Mouse (Mus musculus): ENCODE results near the gene Bcar3. TPM values are rescaled to one million over a fixed set of nuclear protein-coding genes. Genes with fewer than 3 reads are reported as not detected.

Gene Bcar3
- polyA plus RNA-seq, 1 experiment from 2014 or later: 7.5 TPM

DNA sequence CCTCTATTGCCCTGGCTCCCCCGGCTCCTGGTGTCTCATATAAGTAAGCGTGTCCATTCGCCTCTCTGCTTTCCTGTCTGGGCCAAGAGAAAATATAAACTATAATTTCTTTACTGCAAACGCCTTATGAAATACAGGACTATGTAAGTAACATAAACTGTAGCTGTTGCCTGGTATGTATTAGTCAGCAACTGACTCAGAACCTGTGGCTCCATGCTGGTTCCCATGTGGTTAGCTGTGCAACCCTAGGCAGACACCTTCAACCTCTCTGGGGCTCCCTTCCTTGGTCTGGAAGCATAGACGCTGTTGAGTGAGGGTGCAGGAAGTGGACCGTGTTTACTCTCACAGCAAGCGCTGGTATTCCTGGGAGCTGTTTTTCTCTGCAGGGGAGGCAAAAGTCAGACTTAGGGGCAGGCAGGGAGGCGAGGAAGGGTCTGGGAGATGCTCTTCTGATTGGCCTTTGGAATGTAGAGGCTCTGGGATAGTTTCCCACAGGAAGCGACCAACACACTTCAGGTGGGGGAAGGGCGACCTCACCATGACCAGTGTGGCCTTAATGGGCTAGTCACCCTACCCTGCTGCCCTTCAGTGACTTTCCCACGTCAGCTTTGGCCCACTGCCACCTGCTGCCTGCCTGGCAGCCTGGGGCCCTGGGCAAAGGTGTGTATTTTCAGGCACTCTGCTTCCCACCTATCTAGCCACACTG is 215.8 kb downstream of the Bcar3 start:
- Histone ChIP-seq H3K36me3 (replicated peaks) (no peaks in the 10 kb centered on the region), H3K9ac (no peak overlapping the region), H3K27me3 (replicated peaks) (no peaks in the 10 kb centered on the region), H3K27ac (no peak overlapping the region), H3K4me2 (no peak overlapping the region), H3K4me1 (peaks cover 7% of the 10 kb centered on the region), H3K4me3 (no peak overlapping the region), H3K9me3 (no peaks in the 10 kb centered on the region)
- WGBS: 81% methylated on average over 11 of the region's 11 CpGs
- ATAC-seq (replicated peaks): no peak

DNA sequence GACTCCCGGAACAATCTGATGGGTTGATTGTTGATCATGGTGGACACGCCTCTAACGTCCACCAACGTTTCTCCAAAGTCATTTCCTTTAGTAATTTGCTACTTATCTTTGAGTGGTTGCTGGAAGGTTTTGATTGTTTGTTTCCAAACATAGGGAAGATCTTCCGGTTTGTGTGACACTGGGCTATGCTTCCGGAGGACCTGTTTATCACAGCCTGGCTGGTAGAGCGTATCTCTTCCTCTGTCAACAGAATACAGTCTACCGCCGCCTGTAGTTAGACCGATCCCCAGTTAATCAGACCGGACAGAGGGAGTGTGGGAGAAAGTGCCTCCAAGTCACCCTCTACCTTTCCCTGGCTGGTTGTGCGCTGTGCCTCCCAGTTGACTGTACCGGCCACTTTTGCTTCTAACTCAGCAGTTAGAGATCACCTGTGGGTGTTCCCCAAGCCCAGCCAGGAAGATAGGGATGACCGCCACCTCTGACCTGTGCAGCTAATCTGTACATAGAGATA is 216.4 kb downstream of the Bcar3 start:
- Histone ChIP-seq H3K27me3 (replicated peaks) (no peaks in the 10 kb centered on the region), H3K4me3 (no peak overlapping the region)

DNA sequence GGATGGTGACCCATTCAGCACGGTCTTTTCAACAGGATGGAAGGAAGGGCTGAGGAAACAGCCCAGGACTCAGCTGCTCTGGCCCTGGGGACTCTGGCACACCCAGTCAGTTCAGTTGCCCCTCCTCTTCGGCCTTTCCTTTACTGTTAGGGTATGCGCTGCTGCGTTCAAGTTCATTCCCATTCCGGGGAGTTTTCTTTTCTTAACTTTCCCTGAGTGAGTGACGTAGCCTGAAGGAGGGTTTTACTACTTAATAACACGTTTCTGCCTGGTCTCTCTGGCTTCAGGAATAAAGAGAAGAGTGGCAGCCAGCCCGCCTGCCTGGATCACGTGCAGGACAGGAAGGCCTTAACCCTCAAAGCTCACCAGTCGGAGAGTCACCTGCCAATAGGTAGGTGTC is 217.0 kb downstream of the Bcar3 start:
- Histone ChIP-seq H3K27ac (no peak overlapping the region), H3K9me3 (no peaks in the 10 kb centered on the region), H3K4me2 (no peak overlapping the region), H3K9ac (no peak overlapping the region), H3K36me3 (replicated peaks) (no peaks in the 10 kb centered on the region), H3K4me3 (no peak overlapping the region), H3K4me1 (peaks cover 7% of the 10 kb centered on the region), H3K27me3 (replicated peaks) (no peaks in the 10 kb centered on the region)
- WGBS: 79% methylated on average over 10 of the region's 10 CpGs
- ATAC-seq (replicated peaks): no peak

More for the DNA sequence above, 216.4 kb downstream of the Bcar3 start:
- H3K27ac ChIP-seq: no peak overlapping the region
- H3K4me2 ChIP-seq: no peak overlapping the region
- H3K9me3 ChIP-seq: no peaks in the 10 kb centered on the region
- H3K9ac ChIP-seq: no peak overlapping the region
- ATAC-seq (replicated peaks): no peak
- 92% methylated on average over 14 of the region's 14 CpGs for WGBS
- H3K4me1 ChIP-seq: peaks cover 7% of the 10 kb centered on the region
- no peaks in the 10 kb centered on the region for H3K36me3 ChIP-seq (replicated peaks)

DNA sequence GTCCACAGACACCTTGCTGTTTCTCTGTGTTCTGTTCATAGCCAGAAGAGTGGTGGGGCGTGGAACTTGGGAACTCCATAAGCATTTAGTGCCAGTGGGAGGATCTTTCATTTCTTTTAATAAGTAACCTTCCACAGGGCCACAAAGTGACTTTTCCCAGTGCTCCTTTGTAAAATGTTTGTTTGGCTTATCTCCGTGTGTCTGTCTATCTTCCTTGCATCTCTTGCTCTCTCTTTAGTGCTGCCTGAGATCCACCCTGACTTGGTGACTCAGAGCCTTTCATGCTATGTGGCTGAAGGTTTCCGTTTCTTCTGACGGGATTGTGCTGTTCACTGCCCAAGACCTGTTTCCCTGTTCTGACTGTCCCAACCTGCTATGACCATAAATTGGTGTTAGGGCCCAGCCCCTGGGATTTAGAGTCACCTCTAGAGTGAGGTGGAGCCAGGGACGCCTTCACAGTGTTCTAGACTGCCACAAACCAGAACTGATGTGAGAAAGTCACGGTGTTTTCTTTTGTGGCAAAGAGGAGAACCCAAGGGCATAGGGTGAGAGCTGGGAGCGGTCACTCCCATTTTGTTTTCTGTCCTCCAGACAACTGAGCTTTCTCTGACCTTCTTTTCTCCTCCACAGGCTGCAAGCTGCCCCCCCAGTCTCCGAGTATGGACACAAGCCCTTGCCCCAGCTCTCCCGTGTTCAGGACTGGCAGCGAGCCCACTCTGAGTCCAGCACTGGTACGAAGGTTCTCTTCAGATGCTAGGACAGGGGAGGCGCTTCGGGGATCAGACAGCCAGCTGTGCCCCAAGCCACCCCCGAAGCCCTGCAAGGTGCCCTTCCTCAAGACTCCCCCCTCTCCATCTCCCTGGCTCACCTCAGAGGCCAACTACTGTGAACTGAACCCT is 218.0 kb downstream of the Bcar3 start:
- Histone ChIP-seq H3K4me2 (no peak overlapping the region), H3K36me3 (replicated peaks) (no peaks in the 10 kb centered on the region), H3K9me3 (no peaks in the 10 kb centered on the region), H3K27me3 (replicated peaks) (no peaks in the 10 kb centered on the region), H3K27ac (no peak overlapping the region), H3K9ac (no peak overlapping the region), H3K4me1 (no peaks in the 10 kb centered on the region), H3K4me3 (no peak overlapping the region)
- ATAC-seq (replicated peaks): no peak
- WGBS: 89% methylated on average over 14 of the region's 14 CpGs

DNA sequence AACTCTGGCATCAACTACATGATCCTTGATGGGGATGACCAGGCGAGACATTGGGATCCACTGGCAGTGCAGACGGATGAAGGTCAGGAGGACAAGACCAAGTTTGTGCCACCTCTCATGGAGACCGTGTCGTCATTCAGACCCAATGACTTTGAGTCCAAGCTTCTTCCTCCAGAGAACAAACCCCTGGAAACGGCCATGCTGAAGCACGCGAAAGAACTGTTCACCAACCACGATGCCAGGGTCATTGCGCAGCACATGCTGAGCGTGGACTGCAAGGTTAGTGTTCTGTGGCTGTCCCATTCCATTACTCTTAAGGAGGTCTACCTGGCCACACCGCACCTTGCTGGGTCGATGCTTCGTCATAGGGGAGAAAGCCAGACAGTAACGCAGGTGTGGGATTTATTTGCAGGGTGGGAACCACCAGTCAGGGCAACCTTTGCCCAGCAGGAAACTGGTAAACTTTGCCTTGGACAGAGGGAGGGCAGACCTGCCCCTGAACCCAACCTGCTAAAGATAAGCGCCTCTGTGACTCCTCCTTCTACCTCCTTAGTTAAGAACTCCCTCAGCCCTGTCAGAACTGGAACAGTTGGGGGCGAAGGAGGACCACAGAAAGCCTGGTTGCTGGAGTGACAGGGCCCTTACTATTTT is 218.9 kb downstream of the Bcar3 start:
- no peak overlapping the region for H3K4me3 ChIP-seq
- no peaks in the 10 kb centered on the region for H3K36me3 ChIP-seq (replicated peaks)
- ATAC-seq (replicated peaks): no peak
- H3K4me2 ChIP-seq: no peak overlapping the region
- H3K27ac ChIP-seq: no peak overlapping the region
- no peaks in the 10 kb centered on the region for H3K9me3 ChIP-seq
- H3K27me3 ChIP-seq (replicated peaks): no peaks in the 10 kb centered on the region
- H3K4me1 ChIP-seq: peaks cover 4% of the 10 kb centered on the region
- 96% methylated on average over 16 of the region's 16 CpGs for WGBS
- no peak overlapping the region for H3K9ac ChIP-seq

DNA sequence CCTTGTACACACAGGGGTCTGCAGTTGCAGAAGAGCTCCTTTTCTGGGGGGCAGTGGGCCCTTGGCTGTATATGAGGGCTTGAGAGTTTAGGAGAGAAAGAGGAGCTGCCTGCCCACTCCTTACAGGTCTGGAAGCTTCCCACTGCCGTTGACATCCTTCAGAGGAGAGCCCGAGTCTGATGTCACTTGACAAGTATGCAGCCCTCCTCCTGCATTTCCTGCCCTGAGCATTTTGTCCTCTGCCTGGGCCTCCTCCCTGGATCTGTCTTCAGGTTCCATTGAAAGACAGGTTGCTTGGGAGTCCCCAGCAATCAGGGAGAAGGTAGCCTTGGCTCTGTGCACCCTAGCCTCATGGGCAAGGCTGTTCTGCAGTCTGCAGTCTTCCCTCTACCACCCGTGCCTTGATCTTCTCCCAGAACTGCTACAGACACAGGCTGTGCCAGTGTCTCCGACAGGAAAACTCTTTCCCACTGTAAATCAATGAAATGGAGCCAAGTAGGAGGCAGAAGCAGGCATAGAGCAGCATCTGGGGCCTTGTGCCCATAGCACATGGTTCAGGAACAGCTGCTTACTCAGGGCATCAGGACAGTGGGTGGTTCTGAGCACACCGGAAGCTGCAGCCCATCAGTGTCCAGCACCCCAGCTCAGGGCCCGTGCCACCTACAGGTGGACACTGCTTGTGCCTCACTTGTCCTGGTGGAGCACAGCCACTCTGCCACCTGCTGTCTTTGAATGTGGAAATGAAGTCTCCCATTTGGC is 221.8 kb downstream of the Bcar3 start:
- ATAC-seq (replicated peaks): no peak
- no peak overlapping the region for H3K9ac ChIP-seq
- 85% methylated on average over 6 of the region's 6 CpGs for WGBS

DNA sequence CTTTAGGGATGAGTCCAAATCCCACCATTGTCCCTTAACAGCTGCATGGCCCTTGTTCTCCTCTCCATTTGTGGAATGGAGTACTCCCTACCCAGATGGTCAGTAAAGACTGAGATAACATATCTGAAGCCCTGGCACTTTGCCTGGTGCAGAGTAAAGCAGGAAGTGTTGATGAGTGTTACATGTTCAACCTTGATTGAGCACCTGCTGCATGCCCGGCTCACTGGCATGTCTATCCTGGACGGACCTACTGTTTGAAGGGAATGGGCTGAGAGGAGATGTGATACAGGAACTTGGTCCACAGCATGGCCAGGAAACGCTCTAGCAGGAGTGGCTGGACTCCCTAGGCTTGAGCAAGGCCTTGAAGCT is 222.4 kb downstream of the Bcar3 start:
- WGBS: 98% methylated on average over 3 of the region's 3 CpGs
- no peak overlapping the region for H3K9ac ChIP-seq
- H3K27ac ChIP-seq: no peak overlapping the region
- H3K27me3 ChIP-seq (replicated peaks): no peaks in the 10 kb centered on the region
- no peaks in the 10 kb centered on the region for H3K9me3 ChIP-seq
- H3K4me1 ChIP-seq: peaks cover 24% of the 10 kb centered on the region
- no peak overlapping the region for H3K4me3 ChIP-seq
- no peaks in the 10 kb centered on the region for H3K36me3 ChIP-seq (replicated peaks)
- ATAC-seq (replicated peaks): no peak
- no peak overlapping the region for H3K4me2 ChIP-seq

More for the DNA sequence above, 221.8 kb downstream of the Bcar3 start:
- H3K36me3 ChIP-seq (replicated peaks): no peaks in the 10 kb centered on the region
- H3K9me3 ChIP-seq: no peaks in the 10 kb centered on the region
- H3K4me3 ChIP-seq: no peak overlapping the region
- peaks cover 24% of the 10 kb centered on the region for H3K4me1 ChIP-seq
- H3K4me2 ChIP-seq: no peak overlapping the region
- no peak overlapping the region for H3K27ac ChIP-seq
- H3K27me3 ChIP-seq (replicated peaks): no peaks in the 10 kb centered on the region

DNA sequence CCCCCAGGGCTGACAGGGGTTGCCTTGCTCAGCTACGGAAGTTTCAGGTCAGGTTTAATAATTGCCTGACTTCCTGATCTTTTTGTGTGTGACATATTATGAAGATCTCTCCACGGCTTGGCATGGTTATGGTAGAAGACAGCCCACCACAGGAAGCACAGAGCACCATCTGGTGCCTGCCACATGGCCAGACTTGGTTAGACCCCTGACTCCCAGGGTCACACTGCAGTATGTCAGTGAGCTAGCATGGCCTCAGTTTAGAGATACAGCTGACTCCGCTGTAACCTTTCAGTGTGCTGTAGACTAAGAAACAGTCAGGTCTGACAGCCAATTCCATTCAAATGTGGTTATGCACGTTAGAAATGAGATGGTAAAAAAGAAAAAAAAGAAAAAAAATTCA is 223.8 kb downstream of the Bcar3 start:
- H3K9me3 ChIP-seq: no peaks in the 10 kb centered on the region
- H3K4me1 ChIP-seq: peaks cover 24% of the 10 kb centered on the region
- peak overlapping the region; percentile 65; the same call in 1 of the 2 replicates for H3K27ac ChIP-seq
- ATAC-seq (replicated peaks): no peak
- H3K9ac ChIP-seq: no peak overlapping the region
- H3K4me3 ChIP-seq: no peak overlapping the region
- WGBS: 67% methylated on average over 4 of the region's 4 CpGs
- no peak overlapping the region for H3K4me2 ChIP-seq
- no peaks in the 10 kb centered on the region for H3K27me3 ChIP-seq (replicated peaks)
- H3K36me3 ChIP-seq (replicated peaks): no peaks in the 10 kb centered on the region

DNA sequence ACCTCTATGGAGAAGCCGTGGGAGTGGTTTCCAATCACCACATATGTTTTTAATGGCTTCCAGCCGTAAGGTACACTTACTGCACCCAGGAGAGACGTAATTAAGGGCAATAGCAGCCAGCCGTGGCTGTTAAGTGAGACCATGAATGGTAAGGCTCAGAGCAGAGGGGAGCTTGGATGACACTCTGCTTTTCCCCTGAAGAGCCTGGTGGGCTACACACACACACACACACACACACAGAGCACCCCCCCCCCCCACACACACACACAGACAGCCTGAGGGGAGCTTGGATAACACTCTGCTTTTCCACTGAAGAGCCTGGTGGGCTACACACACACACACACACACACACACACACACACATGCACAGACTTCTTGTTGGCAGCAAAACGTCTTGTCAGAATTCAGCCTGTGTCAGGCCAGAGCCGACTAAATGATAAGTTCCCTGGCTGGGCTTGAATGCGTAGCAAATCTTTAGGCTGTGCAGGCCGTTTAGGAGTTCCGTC is 224.3 kb downstream of the Bcar3 start:
- H3K9me3 ChIP-seq: no peaks in the 10 kb centered on the region
- H3K4me2 ChIP-seq: no peak overlapping the region
- peaks cover 24% of the 10 kb centered on the region for H3K4me1 ChIP-seq
- no peak overlapping the region for H3K9ac ChIP-seq
- no peaks in the 10 kb centered on the region for H3K36me3 ChIP-seq (replicated peaks)
- peak overlapping the region; percentile 65 for H3K27ac ChIP-seq
- no peaks in the 10 kb centered on the region for H3K27me3 ChIP-seq (replicated peaks)
- ATAC-seq (replicated peaks): peak; percentile 64
- H3K4me3 ChIP-seq: no peak overlapping the region
- WGBS: 34% methylated on average over 9 of the region's 9 CpGs

DNA sequence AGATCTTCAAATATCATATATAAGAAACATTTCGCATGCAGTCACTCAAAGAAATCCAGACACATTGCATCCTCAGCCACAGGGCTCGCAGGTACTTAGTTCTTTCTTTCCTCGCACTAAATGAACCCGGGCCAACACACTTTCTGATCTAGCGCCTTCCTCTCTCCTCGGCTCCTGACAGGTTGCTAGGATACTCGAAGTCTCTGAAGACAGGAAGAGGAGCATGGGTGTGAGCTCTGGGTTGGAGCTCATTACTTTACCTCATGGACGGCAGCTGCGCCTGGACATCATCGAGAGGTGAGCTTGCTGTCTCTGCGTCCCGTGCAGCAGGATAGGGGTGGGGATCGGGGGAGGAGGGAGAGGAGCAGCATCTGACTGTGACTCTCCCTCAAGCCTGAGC is 225.1 kb downstream of the Bcar3 start:
- Histone ChIP-seq H3K27me3 (replicated peaks) (no peaks in the 10 kb centered on the region), H3K4me1 (peaks cover 24% of the 10 kb centered on the region), H3K27ac (peak overlapping the region; percentile 65), H3K4me3 (no peak overlapping the region), H3K36me3 (replicated peaks) (no peaks in the 10 kb centered on the region), H3K4me2 (0 out of 2 replicates have a peak overlapping the region, but pooled peaks have one; percentile 1), H3K9ac (no peak overlapping the region), H3K9me3 (no peaks in the 10 kb centered on the region)
- 38% methylated on average over 13 of the region's 13 CpGs for WGBS
- ATAC-seq (replicated peaks): peak; percentile 56

DNA sequence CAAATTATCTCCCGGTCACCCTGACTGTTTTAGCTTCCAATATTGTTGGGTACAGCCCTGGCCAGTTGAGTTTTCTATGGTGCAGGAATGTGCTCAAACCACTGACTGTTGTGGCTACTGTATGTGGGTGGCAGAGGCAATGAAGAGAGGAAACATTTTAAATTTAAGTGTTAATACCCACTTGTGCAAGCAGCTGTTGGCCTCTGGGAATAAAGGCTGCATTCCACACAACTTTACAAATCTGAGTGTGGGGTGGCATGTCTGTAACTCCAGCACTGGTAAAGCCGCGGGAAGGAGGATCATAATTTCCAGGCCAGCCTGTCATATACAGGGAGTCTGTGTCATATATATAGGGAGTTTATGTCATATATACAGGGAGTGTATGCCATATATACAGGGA is 226.4 kb downstream of the Bcar3 start:
- no peak overlapping the region for H3K4me3 ChIP-seq
- peaks cover 24% of the 10 kb centered on the region for H3K4me1 ChIP-seq
- WGBS: 88% methylated on average over 3 of the region's 3 CpGs
- no peak overlapping the region for H3K4me2 ChIP-seq
- H3K27me3 ChIP-seq (replicated peaks): no peaks in the 10 kb centered on the region
- H3K36me3 ChIP-seq (replicated peaks): no peaks in the 10 kb centered on the region
- H3K9ac ChIP-seq: no peak overlapping the region
- H3K9me3 ChIP-seq: no peaks in the 10 kb centered on the region
- ATAC-seq (replicated peaks): no peak
- H3K27ac ChIP-seq: no peak overlapping the region
